Mouse (Mus musculus) CD4-positive naive resting alpha-beta T cell, adult 57 days (primary cell): ENCODE data around the gene Nod1. TPM values are rescaled to one million over a fixed set of nuclear protein-coding genes. Genes with fewer than 3 reads are reported as not detected.

Source experiments
- total RNA-seq: library from RNA; stranded (reverse); gene quantifications from one replicate; pipeline ENCODE4 v1.2.4, GENCODE M21; 2023

The Nod1 gene
- total RNA-seq, result 13.9 TPM

DNA sequence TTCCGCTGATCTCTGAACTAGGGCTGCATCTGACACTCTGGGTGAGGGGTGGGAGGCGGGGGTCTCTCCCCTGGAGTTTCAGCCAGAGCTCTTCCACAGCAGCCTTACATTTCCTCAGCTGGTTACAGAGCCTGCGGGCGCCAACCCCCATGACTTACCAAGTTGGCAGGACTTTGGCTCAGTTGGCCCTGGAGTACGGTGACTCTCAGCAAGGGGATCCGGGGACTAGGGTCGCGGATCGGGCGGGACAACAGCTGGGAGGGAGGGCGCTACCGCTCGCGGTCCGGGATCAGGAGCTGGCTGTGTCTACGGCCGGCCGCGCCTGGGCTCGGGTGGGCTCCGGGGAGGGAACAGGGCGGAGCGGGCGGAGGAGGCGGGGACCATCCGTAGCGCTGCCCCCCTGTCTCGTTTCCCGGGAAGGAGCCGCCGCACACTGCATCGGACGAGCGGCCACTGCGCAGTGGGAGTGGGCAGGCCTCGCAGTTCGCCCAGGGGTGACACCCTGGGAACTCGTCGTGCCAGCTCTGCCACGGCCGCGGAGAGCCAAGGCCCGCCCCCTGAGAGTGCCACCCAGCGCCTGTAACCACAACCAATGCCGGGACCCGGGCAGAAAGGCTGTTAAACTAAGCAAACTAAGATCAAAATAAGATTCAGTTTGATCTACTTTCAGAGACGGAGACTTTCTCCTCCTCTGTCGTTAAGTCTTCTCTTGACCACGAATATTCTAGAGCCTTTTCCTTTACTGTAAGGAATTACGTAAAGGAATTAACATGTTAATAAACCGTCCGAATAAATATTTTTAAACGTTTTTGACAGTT lies at the start of gene Nod1:
TSS of gene Nod1 (minus strand) at position 502 of the 818 bp plus-strand sequence.

DNA sequence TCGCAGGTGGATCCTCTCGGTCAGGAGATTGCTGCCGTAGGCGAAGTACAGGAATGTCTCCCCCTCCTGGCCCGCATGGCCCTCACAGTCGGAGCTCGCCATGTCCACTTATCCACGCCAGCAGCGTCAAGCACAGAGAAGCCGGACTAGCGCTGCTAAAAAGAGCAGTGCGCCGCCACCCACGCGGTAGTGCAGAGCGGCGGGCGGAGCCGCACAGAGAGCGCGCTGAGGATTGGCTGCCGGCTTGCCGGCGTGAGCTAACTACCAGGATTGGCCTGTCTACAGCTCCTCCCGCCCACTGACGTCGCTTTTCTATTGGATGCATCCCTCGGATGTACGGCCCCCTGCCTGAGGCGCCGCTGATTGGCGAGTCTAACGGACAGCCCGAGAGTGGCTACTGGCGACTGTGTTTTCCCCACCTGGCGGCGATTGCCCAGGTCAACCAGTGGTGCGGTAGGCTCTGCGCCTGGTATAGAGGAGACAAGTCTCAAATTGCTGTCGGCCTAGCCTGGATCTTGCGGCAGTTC lies 20.4 kb upstream of the Nod1 start, which contains the start of gene Ggct:
TSS of gene Ggct (minus strand) at position 217 of the 527 bp plus-strand sequence.

Other genes with a start within 250 kb of the Nod1 start
- 85.4 TPM for gene Znrf2, start 155.7 kb downstream of the Nod1 start, total RNA-seq
- 19.3 TPM for gene Ggct, start 20.3 kb upstream of the Nod1 start, total RNA-seq
- 77.4 TPM for gene Gars, start 65.4 kb upstream of the Nod1 start, total RNA-seq
- gene Crhr2, start 160.4 kb upstream of the Nod1 start, total RNA-seq, result not detected
- not detected for gene Inmt, start 202.4 kb upstream of the Nod1 start, total RNA-seq
- 1.3 TPM for gene Mindy4, start 230.8 kb upstream of the Nod1 start, total RNA-seq